Mouse (Mus musculus) heart, postnatal 0 days (tissue): ENCODE results near the gene Fermt2. TPM values are rescaled to one million over a fixed set of nuclear protein-coding genes. Genes with fewer than 3 reads are reported as not detected.

Experiments
- ATAC-seq: fragments of 200-750 bp; cut with Nextera tagmentation; 2 replicates; pipeline ENCODE4 v1.8.0; 2017; ENCODE audit warnings: low read depth, moderate number of reproducible peaks, moderate library complexity; ENCODE audit not compliant: insufficient read depth
- DNase-seq: peaks from one replicate; pipeline ENCODE4 v3.0.0-alpha.2; 2016; ENCODE audit warnings: low spot score
- H3K27ac ChIP-seq: fragments of 300-500 bp; sonication (generic); 2 replicates; pipeline ENCODE4 v1.5.1; 2014; ENCODE audit warnings: low read depth, mild to moderate bottlenecking
- H3K27me3 ChIP-seq: fragments of 300-500 bp; sonication (generic); 2 replicates; pipeline ENCODE4 v1.6.1; 2014; ENCODE audit warnings: low read length, mixed read lengths; ENCODE audit not compliant: control insufficient read depth, insufficient read depth
- H3K36me3 ChIP-seq: fragments of 300-500 bp; sonication (generic); replicated peaks from 2 replicates; pipeline ENCODE4 v1.6.1; 2014; ENCODE audit warnings: low read length, mixed read lengths; ENCODE audit not compliant: control insufficient read depth, insufficient read depth
- H3K4me1 ChIP-seq: fragments of 300-500 bp; sonication (generic); 2 replicates; pipeline ENCODE4 v1.6.1; 2014; ENCODE audit warnings: antibody characterized with exemption; ENCODE audit not compliant: control insufficient read depth, insufficient read depth
- H3K4me2 ChIP-seq: fragments of 300-500 bp; sonication (generic); 2 replicates; pipeline ENCODE4 v1.6.1; 2014; ENCODE audit warnings: low read depth, mild to moderate bottlenecking, low read length, moderate library complexity
- H3K4me3 ChIP-seq: fragments of 300-500 bp; sonication (generic); 2 replicates; pipeline ENCODE4 v1.5.1; 2014; ENCODE audit warnings: low read depth, low read length
- H3K9ac ChIP-seq: fragments of 300-500 bp; sonication (generic); replicated peaks from 2 replicates; pipeline ENCODE4 v1.6.1; 2014; ENCODE audit warnings: low read depth, low read length, mixed read lengths
- H3K9me3 ChIP-seq: fragments of 300-500 bp; sonication (generic); replicated peaks from 2 replicates; pipeline ENCODE4 v1.6.1; 2016; ENCODE audit warnings: low read length; ENCODE audit not compliant: control insufficient read depth
- CTCF ChIP-seq: IDR thresholded peaks from 2 replicates; pipeline ENCODE4 v1.5.1; 2016; ENCODE audit warnings: antibody characterized with exemption, control low read depth, low read depth
- EP300 ChIP-seq: IDR thresholded peaks from 2 replicates; pipeline ENCODE4 v1.6.1; 2016; ENCODE audit warnings: antibody characterized with exemption, low read depth
- WGBS: fragments of 180-500 bp; shearing (Covaris S2); extraction: QIAGEN DNeasy Blood & Tissue Kit; methylation state at CpG from one replicate; pipeline ENCODE4 v1.1.7; 2014; 5-methylcytosine and 5-hydroxymethylcytosine counted together
- polyA plus RNA-seq: library from polyadenylated mRNA; unstranded; fragments of >200 nt; fragmentation: Nextera tagmentation; extraction: Ambion mirVana; gene quantifications from 2 replicates; pipeline ENCODE4 v1.2.1, GENCODE M21; 2015
- total RNA-seq: library from RNA; depleted of rRNA; stranded (reverse); fragments of >200 nt; gene quantifications from 2 replicates; pipeline ENCODE4 v1.2.3, GENCODE M21; 2014; ENCODE audit warnings: low replicate concordance; rRNA removed

The Fermt2 gene
- total RNA-seq (119 TPM in 2 replicates), polyA plus RNA-seq (211 and 221 TPM in 2 replicates)

DNA sequence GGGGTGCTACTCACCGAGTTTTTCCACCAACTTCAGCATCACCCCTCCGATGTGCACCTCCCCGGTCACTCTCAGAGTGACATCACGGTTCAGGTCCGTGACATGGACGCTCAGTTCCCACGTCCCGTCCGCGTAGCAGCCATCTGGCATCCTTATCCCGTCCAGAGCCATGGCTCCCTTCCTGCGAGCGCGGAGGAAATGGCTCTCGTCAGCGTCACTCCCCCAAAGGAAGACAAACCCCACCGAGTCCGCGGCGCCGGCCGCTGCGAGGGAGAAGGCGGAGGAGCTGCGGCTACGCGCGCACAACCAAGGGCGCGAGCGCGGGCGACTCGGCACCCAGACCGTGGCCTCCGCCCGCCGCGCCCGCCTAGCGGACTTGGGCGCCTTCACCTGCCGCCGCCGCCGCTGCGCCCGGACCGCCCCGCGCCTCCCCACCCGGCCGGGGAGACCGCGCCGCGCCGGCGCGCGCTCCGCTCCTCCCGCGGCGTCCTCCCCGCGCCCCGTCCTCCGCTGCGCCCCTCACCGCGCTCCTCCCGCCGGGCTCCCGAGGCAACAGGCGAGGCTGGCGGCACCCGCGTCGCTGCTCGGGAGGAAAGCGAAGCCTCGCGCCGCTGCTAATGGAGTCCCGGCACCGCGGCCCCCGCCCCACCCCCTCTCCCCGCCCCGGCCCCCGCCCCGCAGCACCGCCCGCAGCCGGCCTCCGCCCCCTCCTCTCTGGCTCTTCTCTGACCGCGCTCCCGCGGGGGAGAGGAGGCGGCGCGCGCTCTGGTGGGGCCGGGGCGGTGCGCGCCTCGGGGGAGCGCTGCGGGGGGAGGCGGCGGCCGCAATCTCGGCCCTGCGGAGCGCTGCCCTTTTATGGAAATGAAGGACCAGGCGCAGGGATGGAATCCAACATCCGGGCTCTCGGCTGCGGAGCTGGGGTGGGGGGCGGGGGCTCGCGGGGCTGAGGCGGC lies at the start of gene Fermt2:
TSS of gene Fermt2 (minus strand) at position 708 of the 953 bp plus-strand sequence.
- peak within 1 kb of the TSS; percentile 72 for H3K4me2 ChIP-seq
- no peaks in the 10 kb centered on the region for H3K27me3 ChIP-seq
- TF ChIP-seq EP300 = no peak; the same call in 1 of the 2 replicates
- TF ChIP-seq CTCF = no peak
- DNase-seq (peak; percentile 92), ATAC-seq (peak; percentile 90)
- 1% methylated on average over 56 of the region's 126 CpGs for WGBS
- H3K36me3 ChIP-seq = 0 out of 2 replicates have a peak, but pooled peaks cover 5% of the 10 kb centered on the region
- peak within 1 kb of the TSS; percentile 99 for H3K9ac ChIP-seq
- H3K4me3 ChIP-seq = peak within 1 kb of the TSS; percentile 93
- H3K27ac ChIP-seq = peak within 1 kb of the TSS; percentile 100
- H3K4me1 ChIP-seq = peaks cover 34% of the 10 kb centered on the region
- H3K9me3 ChIP-seq = no peaks in the 10 kb centered on the region

DNA sequence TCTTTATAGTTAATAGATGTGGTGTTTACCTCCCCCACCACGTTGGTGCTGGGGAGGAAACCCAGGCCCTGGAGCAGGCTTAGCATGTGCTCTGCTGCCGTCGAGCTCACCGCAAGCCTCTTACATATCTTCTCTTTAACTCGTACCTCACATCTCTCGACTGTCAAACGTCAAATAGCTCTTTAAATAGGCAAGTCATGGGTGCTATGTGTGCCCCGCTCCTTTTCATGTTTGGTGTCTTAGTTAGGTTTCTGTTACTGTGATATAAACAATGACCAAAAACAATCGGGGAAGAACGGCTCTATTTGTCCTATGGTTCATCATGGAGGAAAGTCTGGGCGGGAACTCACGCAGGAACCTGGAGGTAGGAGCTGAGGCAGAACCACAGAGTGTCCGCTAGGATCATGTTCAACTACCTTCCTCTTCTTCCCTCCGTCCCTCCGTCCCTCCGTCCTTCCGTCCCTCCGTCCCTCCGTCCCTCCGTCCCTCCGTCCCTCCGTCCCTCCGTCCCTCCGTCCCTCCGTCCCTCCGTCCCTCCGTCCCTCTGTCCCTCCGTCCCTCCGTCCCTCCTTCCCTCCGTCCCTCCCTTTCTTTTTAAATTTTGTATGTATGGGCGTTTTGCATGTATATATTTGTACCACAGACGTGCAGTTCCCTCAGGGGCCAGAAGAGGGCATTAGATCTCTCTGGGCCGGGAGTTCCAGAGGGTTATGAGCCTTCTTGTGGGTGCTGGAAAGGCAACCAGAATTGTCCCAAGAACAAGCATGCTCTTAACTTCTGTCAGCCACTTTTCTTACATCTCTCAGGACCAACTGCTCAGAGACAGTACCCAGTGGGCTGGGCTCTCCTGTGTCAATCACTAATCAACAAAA lies 36.4 kb upstream of the Fermt2 start:
- H3K27ac ChIP-seq = peak overlapping the region; percentile 81
- H3K36me3 ChIP-seq = no peaks in the 10 kb centered on the region
- H3K9me3 ChIP-seq = no peaks in the 10 kb centered on the region
- DNase-seq = peak; percentile 46
- peaks cover 24% of the 10 kb centered on the region for H3K4me1 ChIP-seq
- peak overlapping the region; percentile 44 for H3K4me3 ChIP-seq
- TF ChIP-seq EP300 (no peak), CTCF (peak; percentile 77)
- H3K4me2 ChIP-seq = peak overlapping the region; percentile 67
- peak overlapping the region; percentile 32 for H3K9ac ChIP-seq
- H3K27me3 ChIP-seq = no peaks in the 10 kb centered on the region
- no peak for ATAC-seq
- WGBS = 21% methylated on average over 29 of the region's 33 CpGs

- Histone ChIP-seq H3K36me3 (no peaks in the 10 kb centered on the region), H3K9ac (peak overlapping the region; percentile 32), H3K27me3 (no peaks in the 10 kb centered on the region), H3K9me3 (no peaks in the 10 kb centered on the region), H3K4me2 (peak overlapping the region; percentile 67), H3K4me3 (peak overlapping the region; percentile 15), H3K27ac (peak overlapping the region; percentile 81), H3K4me1 (peaks cover 24% of the 10 kb centered on the region)
- ATAC-seq (peak; percentile 35; the same call in 1 of the 2 replicates), DNase-seq (peak; percentile 75)
- WGBS = 10% methylated on average over 20 of the region's 20 CpGs
- TF ChIP-seq EP300 = no peak
- TF ChIP-seq CTCF = no peak
Measured at GRCm38 (mm10) chr14:45565216-45566065, 35.5 kb upstream of the Fermt2 start.

DNA sequence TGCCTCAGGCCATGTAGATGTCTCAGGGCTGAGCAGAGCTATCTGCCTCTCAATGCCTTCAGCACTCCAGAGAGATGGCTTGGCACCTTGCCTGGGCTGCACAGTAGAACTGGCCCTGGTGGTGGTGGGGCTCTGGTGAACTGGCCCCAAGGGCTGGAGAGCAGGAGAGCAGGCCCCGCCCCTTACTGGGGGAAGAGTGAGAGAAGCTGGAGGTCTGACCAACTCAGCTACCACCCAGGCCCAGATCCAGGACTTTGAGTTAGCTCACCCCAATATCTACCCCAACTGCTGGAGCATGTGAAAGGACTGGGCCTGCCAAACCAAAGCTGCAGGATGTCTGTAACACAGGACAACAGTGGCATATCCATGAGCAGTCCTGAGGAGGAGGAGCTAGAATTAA lies 33.7 kb upstream of the Fermt2 start:
- H3K4me3 ChIP-seq = no peak overlapping the region
- DNase-seq (peak; percentile 51), ATAC-seq (peak; percentile 79)
- H3K9me3 ChIP-seq = no peaks in the 10 kb centered on the region
- peak overlapping the region; percentile 60 for H3K27ac ChIP-seq
- H3K4me2 ChIP-seq = no peak overlapping the region
- no peak overlapping the region for H3K9ac ChIP-seq
- H3K4me1 ChIP-seq = peaks cover 24% of the 10 kb centered on the region
- H3K36me3 ChIP-seq = no peaks in the 10 kb centered on the region
- WGBS = 56% methylated on average over 1 of the region's 1 CpGs
- no peaks in the 10 kb centered on the region for H3K27me3 ChIP-seq
- TF ChIP-seq EP300 (no peak), CTCF (no peak)
